Mouse (Mus musculus) lung, postnatal 25 days (tissue): ENCODE data around the gene Gpr162.
A peak's percentile ranks its signal among the peaks of the same experiment; 100 is the strongest.
"Not testable (repeated sequence)": the region's sequence is repeated elsewhere in the genome, so short reads cannot be mapped to it uniquely, and the experiment has no call there.

Experiments used
- DNase-seq: peaks from one replicate; pipeline ENCODE4 v3.0.0; 2022; ENCODE audit warnings: low spot score

Gpr162 gene

GRCm38 (mm10) chr6:124811403-124811665 is 52.4 kb downstream of the Gpr162 start:
- no peak for DNase-seq

- not testable (repeated sequence) for DNase-seq
Measured at GRCm38 (mm10) chr6:124810566-124811402, 53.0 kb downstream of the Gpr162 start.

DNA sequence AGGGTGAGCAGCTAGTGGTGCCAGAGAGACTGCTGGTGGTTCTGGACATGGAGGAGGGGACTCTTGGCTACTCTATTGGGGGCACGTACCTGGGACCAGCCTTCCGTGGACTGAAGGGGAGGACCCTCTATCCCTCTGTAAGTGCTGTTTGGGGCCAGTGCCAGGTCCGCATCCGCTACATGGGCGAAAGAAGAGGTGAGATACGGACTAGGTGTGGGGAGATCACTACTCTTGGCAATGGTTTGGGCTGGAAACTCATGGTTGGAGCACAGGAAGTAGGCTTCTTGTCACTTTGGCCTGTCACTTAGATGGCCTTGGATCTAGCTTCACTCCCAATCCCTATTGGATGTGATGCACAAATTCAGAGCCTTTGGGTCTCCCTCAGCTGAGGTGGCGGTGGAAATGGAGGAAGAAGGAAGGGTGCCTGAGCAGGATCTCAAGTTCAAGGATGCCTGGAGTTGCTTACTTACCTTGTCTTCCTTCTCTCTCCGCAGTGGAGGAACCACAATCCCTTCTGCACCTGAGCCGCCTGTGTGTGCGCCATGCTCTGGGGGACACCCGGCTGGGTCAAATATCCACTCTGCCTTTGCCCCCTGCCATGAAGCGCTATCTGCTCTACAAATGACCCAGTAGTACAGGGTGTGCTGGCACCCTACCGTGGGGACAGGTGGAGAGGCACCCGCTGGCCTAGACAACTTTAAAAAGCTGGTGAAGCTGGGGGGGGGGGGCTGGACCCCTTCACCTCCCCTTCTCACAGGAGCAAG is 53.8 kb downstream of the Gpr162 start:
- DNase-seq, result no peak

DNA sequence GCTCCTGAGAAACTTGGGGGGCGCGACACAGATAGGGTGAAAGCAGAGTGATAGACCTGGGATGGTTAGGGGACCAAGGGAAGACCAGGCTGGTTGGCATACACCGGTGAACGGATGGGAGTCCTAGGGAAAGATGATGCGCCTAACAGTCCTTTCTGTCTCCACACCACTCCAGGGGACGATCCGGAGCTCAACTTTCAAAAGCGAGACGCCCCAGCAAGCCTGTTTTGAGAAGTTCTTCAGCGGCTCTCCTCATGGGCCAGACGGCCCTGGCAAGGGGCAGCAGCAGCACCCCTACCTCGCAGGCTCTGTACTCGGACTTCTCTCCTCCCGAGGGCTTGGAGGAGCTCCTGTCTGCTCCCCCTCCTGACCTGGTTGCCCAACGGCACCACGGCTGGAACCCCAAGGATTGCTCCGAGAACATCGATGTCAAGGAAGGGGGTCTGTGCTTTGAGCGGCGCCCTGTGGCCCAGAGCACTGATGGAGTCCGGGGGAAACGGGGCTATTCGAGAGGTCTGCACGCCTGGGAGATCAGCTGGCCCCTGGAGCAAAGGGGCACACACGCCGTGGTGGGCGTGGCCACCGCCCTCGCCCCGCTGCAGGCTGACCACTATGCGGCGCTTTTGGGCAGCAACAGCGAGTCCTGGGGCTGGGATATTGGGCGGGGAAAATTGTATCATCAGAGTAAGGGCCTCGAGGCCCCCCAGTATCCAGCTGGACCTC is 54.6 kb downstream of the Gpr162 start:
- peak; percentile 84 for DNase-seq
